ENCODE assay signal across 22 mouse cellular contexts in genomic region chr13:98486726-98487125, GRCm38 (mm10). TPM values are rescaled to one million over a fixed set of nuclear protein-coding genes. Genes with fewer than 3 reads are reported as not detected.
DNase-seq lines count a peak whose midpoint lies in the region; ATAC-seq and TF ChIP-seq lines count a peak whose summit lies in the region.
"Had no signal": no experiment of that assay in that cellular context is flagged by ENCODE, and none has a peak within 500 bp of the region (broad histone marks: within the 10 kb centered on the region; RNA-seq: fewer than 3 reads in every experiment).

No protein-coding gene starts in this region.

- H3K4me1 ChIP-seq in heart, adult 2 months (ENCODE audit: control insufficient read depth, insufficient read depth, low read length): no peaks in the 10 kb centered on the region
- H3K4me1 ChIP-seq in heart, embryonic 10.5 days: peaks cover 14% of the 10 kb centered on the region; the same call in 1 of the 2 replicates
- H3K4me1 ChIP-seq in heart, embryonic 11.5 days (ENCODE audit: control insufficient read depth, insufficient read depth, low read length): peaks cover 6% of the 10 kb centered on the region; the same call in 1 of the 2 replicates
- no peaks in the 10 kb centered on the region for H3K4me1 ChIP-seq in midbrain, embryonic 11.5 days (ENCODE audit: control insufficient read depth, insufficient read depth, low read length)
- no peaks in the 10 kb centered on the region for H3K4me1 ChIP-seq in midbrain, embryonic 15.5 days

- H3K27me3 ChIP-seq in heart, adult 2 months (ENCODE audit: control insufficient read depth, insufficient read depth, low read length): no peaks in the 10 kb centered on the region
- H3K27me3 ChIP-seq in heart, embryonic 10.5 days (ENCODE audit: insufficient read depth, poor library complexity, severe bottlenecking): no peaks in the 10 kb centered on the region; the same call in 1 of the 2 replicates
- H3K27me3 ChIP-seq in heart, embryonic 11.5 days (ENCODE audit: control insufficient read depth, insufficient read depth, low read length): 0 out of 2 replicates have a peak, but pooled peaks cover 2% of the 10 kb centered on the region
- no peaks in the 10 kb centered on the region for H3K27me3 ChIP-seq in midbrain, embryonic 11.5 days (ENCODE audit: control insufficient read depth, insufficient read depth, low read length)
- no peaks in the 10 kb centered on the region for H3K27me3 ChIP-seq in midbrain, embryonic 15.5 days (replicated peaks)
- H3K27me3 ChIP-seq: CH12.LX, Patski had no signal

- peak; percentile 52 for DNase-seq in heart, adult 11 months
- DNase-seq in heart, adult 2 months: no peak
- peak; percentile 72 for DNase-seq in heart, embryonic 10.5 days (ENCODE audit: low spot score)
- DNase-seq in midbrain, embryonic 11.5 days (ENCODE audit: low spot score, missing footprints): peak; percentile 66
- DNase-seq in testis, postnatal 10 days (ENCODE audit: low spot score): peak; percentile 33
- no peak for DNase-seq in testis, postnatal 14 days (ENCODE audit: low spot score)
- DNase-seq: adrenal gland, adult 2 months; adrenal gland, adult 8-10 months; adrenal gland, postnatal 14 days; adrenal gland, postnatal 25 days; adrenal gland, postnatal 36 days; B cell, adult 2 months; cerebellum, adult 11 months; cerebellum, adult 11-12 months had no signal

- intact Hi-C loops in heart, adult 2 months (cut with DNase I): no loop called here

- no peak for TF ChIP-seq CTCF in heart, adult 2 months (IDR thresholded peaks at IDR 0.05)

- no peak for TF ChIP-seq POLR2A in heart, adult 2 months (IDR thresholded peaks at IDR 0.05; ENCODE audit: insufficient read depth, low read depth, low read length)

- WGBS in heart, adult 2 months: 90% methylated on average over 6 of the region's 6 CpGs
- 68% methylated on average over 6 of the region's 6 CpGs for WGBS in heart, embryonic 10.5 days
- 71% methylated on average over 6 of the region's 6 CpGs for WGBS in heart, embryonic 11.5 days (ENCODE audit: insufficient replicate concordance)
- 90% methylated on average over 6 of the region's 6 CpGs for WGBS in midbrain, embryonic 11.5 days
- 93% methylated on average over 6 of the region's 6 CpGs for WGBS in midbrain, embryonic 15.5 days

- ATAC-seq in heart, embryonic 11.5 days (replicated peaks; ENCODE audit: insufficient number of reproducible peaks, low FRiP score, low TSS enrichment): no peak
- no peak for ATAC-seq in midbrain, embryonic 11.5 days (ENCODE audit: low FRiP score)
- ATAC-seq in midbrain, embryonic 15.5 days (replicated peaks): no peak
- ATAC-seq: activated CD4-positive, CD25-positive, alpha-beta regulatory T cell, adult 4 months; CD4-positive, CD25-positive, alpha-beta regulatory T cell, adult 4 months; Patski had no signal

- no peaks in the 10 kb centered on the region for H3K79me2 ChIP-seq in heart, adult 2 months (replicated peaks; ENCODE audit: control insufficient read depth, insufficient read depth, low read length)

- H3K9me3 ChIP-seq in heart, embryonic 10.5 days: no peaks in the 10 kb centered on the region
- no peaks in the 10 kb centered on the region for H3K9me3 ChIP-seq in heart, embryonic 11.5 days (replicated peaks; ENCODE audit: control insufficient read depth, low read length)
- no peaks in the 10 kb centered on the region for H3K9me3 ChIP-seq in midbrain, embryonic 11.5 days (ENCODE audit: control insufficient read depth, low read length)
- H3K9me3 ChIP-seq in midbrain, embryonic 15.5 days: no peaks in the 10 kb centered on the region
- H3K9me3 ChIP-seq: G1E had no signal

- no peak overlapping the region for H3K27ac ChIP-seq in heart, adult 2 months
- no peak overlapping the region for H3K27ac ChIP-seq in heart, embryonic 10.5 days
- no peak overlapping the region for H3K27ac ChIP-seq in heart, embryonic 11.5 days (ENCODE audit: low read depth, low read length)
- H3K27ac ChIP-seq in midbrain, embryonic 11.5 days (ENCODE audit: low read depth, low read length): no peak overlapping the region
- no peak overlapping the region for H3K27ac ChIP-seq in midbrain, embryonic 15.5 days

- no peak for TF ChIP-seq EP300 in heart, adult 2 months (IDR thresholded peaks at IDR 0.05; ENCODE audit: insufficient read depth, low read depth, low read length)

- no peaks in the 10 kb centered on the region for H3K36me3 ChIP-seq in heart, adult 2 months (ENCODE audit: control insufficient read depth, insufficient read depth, low read length)
- no peaks in the 10 kb centered on the region for H3K36me3 ChIP-seq in heart, embryonic 10.5 days
- H3K36me3 ChIP-seq in heart, embryonic 11.5 days (ENCODE audit: control insufficient read depth, insufficient read depth, low read length): no peaks in the 10 kb centered on the region
- H3K36me3 ChIP-seq in midbrain, embryonic 11.5 days (ENCODE audit: control insufficient read depth, insufficient read depth, low read length): no peaks in the 10 kb centered on the region
- no peaks in the 10 kb centered on the region for H3K36me3 ChIP-seq in midbrain, embryonic 15.5 days (replicated peaks)
- H3K36me3 ChIP-seq: G1E had no signal

- no peak overlapping the region for H3K9ac ChIP-seq in heart, adult 2 months (ENCODE audit: low read depth, low read length)
- no peak overlapping the region for H3K9ac ChIP-seq in heart, embryonic 11.5 days (ENCODE audit: low read depth, low read length)
- H3K9ac ChIP-seq in midbrain, embryonic 11.5 days (ENCODE audit: low read length): no peak overlapping the region
- H3K9ac ChIP-seq in midbrain, embryonic 15.5 days: no peak overlapping the region

- H3K4me3 ChIP-seq in heart, adult 2 months: no peak overlapping the region
- H3K4me3 ChIP-seq in heart, embryonic 10.5 days: no peak overlapping the region
- H3K4me3 ChIP-seq in heart, embryonic 11.5 days (ENCODE audit: low read depth, low read length): no peak overlapping the region
- no peak overlapping the region for H3K4me3 ChIP-seq in midbrain, embryonic 11.5 days (ENCODE audit: low read depth, low read length)
- no peak overlapping the region for H3K4me3 ChIP-seq in midbrain, embryonic 15.5 days

- H3K4me2 ChIP-seq in heart, embryonic 11.5 days: no peak overlapping the region
- no peak overlapping the region for H3K4me2 ChIP-seq in midbrain, embryonic 11.5 days
- H3K4me2 ChIP-seq in midbrain, embryonic 15.5 days: no peak overlapping the region

RNA-seq across cellular contexts. Expression of gene Gm10320, which starts 5.1 kb away (rescaled TPM):
- total RNA-seq in heart, adult 2 months (2021): not detected
- 0.27 TPM in 1 of 2 replicates, not detected in the other for polyA plus RNA-seq in heart, adult 2 months (2012; rRNA removed)
- 0.48 and 0.82 TPM in 2 replicates for polyA plus RNA-seq in heart, embryonic 10.5 days (2016; fragmentation: Nextera tagmentation; extraction: Ambion mirVana)
- polyA plus RNA-seq in heart, embryonic 11.5 days (2014; fragmentation: Nextera tagmentation; extraction: Ambion mirVana): 0.37 and 0.65 TPM in 2 replicates
- 0.88 and 1.0 TPM in 2 replicates for polyA plus RNA-seq in midbrain, embryonic 11.5 days (2014; fragmentation: Nextera tagmentation; extraction: Ambion mirVana)
- 0.56 and 1.1 TPM in 2 replicates for polyA plus RNA-seq in midbrain, embryonic 15.5 days (2015; fragmentation: Nextera tagmentation; extraction: Ambion mirVana)
- total RNA-seq: adrenal gland, adult 18-20 months; adrenal gland, adult 2 months; adrenal gland, postnatal 14 days; adrenal gland, postnatal 25 days had no signal

Comparison
In these comparisons a context has a peak if more than half of its experiments do, and no peak if none do; other contexts are left out.
1. DNase-seq: peak in heart, adult 11 months (single experiment), heart, embryonic 10.5 days (single experiment), midbrain, embryonic 11.5 days (single experiment) and testis, postnatal 10 days (single experiment); none in heart, adult 2 months (0 of 2) and testis, postnatal 14 days (single experiment).